ENCODE assay signal across 8 mouse cellular contexts in the genomic region with DNA sequence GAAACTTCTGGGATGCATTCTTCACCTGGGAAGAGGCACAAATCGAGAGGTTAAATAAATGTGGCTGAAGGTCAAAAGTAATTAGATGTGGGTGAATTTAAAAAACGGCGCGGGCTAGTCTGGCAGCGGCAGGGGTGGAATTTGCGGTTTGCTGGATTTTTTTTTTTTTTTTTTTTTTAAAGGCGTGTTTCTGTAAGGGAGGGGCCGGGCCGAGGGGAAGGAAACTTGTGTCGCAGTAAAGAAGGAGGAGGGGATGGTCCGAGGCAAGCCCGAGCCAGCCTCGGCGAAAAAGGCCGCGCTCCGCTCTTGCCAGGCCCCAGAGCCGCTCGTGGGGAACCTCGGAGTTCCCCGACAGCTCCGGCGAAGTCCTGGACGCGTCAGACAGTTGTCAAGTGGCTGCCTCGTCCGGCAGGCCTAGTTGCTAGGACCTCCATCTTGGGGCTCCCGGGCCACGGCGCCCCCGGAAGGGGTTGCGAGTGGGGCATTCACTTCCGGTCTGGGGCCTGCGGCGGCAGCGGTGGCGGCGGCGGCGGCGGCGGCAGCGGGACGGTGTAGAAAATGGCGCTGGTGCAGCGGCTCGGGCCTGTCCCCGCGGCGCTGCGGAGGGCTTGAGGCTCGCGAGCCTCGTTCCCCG. TPM values are rescaled to one million over a fixed set of nuclear protein-coding genes. Genes with fewer than 3 reads are reported as not detected.
DNase-seq lines count a peak whose midpoint lies in the region; ATAC-seq lines count a peak whose summit lies in the region.

A gene (plus strand): TSS at position 221 of the 634 bp plus-strand sequence.

- no peaks in the 10 kb centered on the region for H3K9me3 ChIP-seq in forebrain, embryonic 11.5 days (ENCODE audit: control insufficient read depth, low read length)
- H3K9me3 ChIP-seq in heart, embryonic 16.5 days (replicated peaks; ENCODE audit: control insufficient read depth, low read length): no peaks in the 10 kb centered on the region
- H3K9me3 ChIP-seq in liver, embryonic 15.5 days (replicated peaks): no peaks in the 10 kb centered on the region
- H3K9me3 ChIP-seq in neural tube, embryonic 12.5 days: no peaks in the 10 kb centered on the region

- H3K36me3 ChIP-seq in forebrain, embryonic 11.5 days (ENCODE audit: control insufficient read depth, insufficient read depth, low read length): no peaks in the 10 kb centered on the region; the same call in 1 of the 2 replicates
- H3K36me3 ChIP-seq in heart, embryonic 16.5 days (ENCODE audit: control insufficient read depth, insufficient read depth): peaks cover 4% of the 10 kb centered on the region; the same call in 1 of the 2 replicates
- peaks cover 11% of the 10 kb centered on the region for H3K36me3 ChIP-seq in liver, embryonic 15.5 days (replicated peaks)
- peaks cover 3% of the 10 kb centered on the region; the same call in 1 of the 2 replicates for H3K36me3 ChIP-seq in neural tube, embryonic 12.5 days

- H3K27ac ChIP-seq in forebrain, embryonic 11.5 days (ENCODE audit: low read depth, low read length): peak within 1 kb of the TSS; percentile 92
- peak within 1 kb of the TSS; percentile 94 for H3K27ac ChIP-seq in heart, embryonic 16.5 days (ENCODE audit: low read length)
- H3K27ac ChIP-seq in liver, embryonic 15.5 days (replicated peaks): peak within 1 kb of the TSS; percentile 95
- peak within 1 kb of the TSS; percentile 91 for H3K27ac ChIP-seq in neural tube, embryonic 12.5 days

- peak; percentile 90 to 92 for DNase-seq in CD8-positive naive resting alpha-beta T cell, adult 2 months (ENCODE audit: low read depth in 2 of 2, low spot score in 2 of 2)
- DNase-seq in c-Kit-positive CD71-negative TER-119-negative erythroid progenitor cells, embryonic 14.5 days (ENCODE audit: low read depth): peak; percentile 78
- DNase-seq in forebrain, embryonic 11.5 days (ENCODE audit: low spot score): peak; percentile 96
- DNase-seq in kidney, postnatal 36 days: peak; percentile 93 to 96
- DNase-seq in telencephalon, adult 2 months (ENCODE audit: low read depth, low spot score): peak; percentile 82

- H3K4me3 ChIP-seq in forebrain, embryonic 11.5 days (ENCODE audit: low read depth, low read length): peak within 1 kb of the TSS; percentile 99
- H3K4me3 ChIP-seq in heart, embryonic 16.5 days (ENCODE audit: low read length): peak within 1 kb of the TSS; percentile 95
- H3K4me3 ChIP-seq in liver, embryonic 15.5 days (replicated peaks): peak within 1 kb of the TSS; percentile 100
- H3K4me3 ChIP-seq in neural tube, embryonic 12.5 days: peak within 1 kb of the TSS; percentile 95

- peak within 1 kb of the TSS; percentile 59 for H3K4me2 ChIP-seq in forebrain, embryonic 11.5 days (ENCODE audit: low read depth, low read length, severe bottlenecking)
- H3K4me2 ChIP-seq in heart, embryonic 16.5 days (ENCODE audit: low read depth, low read length): peak within 1 kb of the TSS; percentile 80
- peak within 1 kb of the TSS; percentile 70 for H3K4me2 ChIP-seq in liver, embryonic 15.5 days
- H3K4me2 ChIP-seq in neural tube, embryonic 12.5 days (replicated peaks): peak within 1 kb of the TSS; percentile 62

- peak; percentile 93 for ATAC-seq in forebrain, embryonic 11.5 days (replicated peaks; ENCODE audit: low FRiP score)
- ATAC-seq in heart, embryonic 16.5 days (replicated peaks; ENCODE audit: extremely low read depth, insufficient read depth, low FRiP score): peak; percentile 94
- ATAC-seq in liver, embryonic 15.5 days (ENCODE audit: insufficient read depth): peak; percentile 97
- peak; percentile 95 for ATAC-seq in neural tube, embryonic 12.5 days (ENCODE audit: low FRiP score, low read depth)

- WGBS in forebrain, embryonic 11.5 days: under 1% methylated on average over 54 of the region's 55 CpGs
- WGBS in heart, embryonic 16.5 days: under 1% methylated on average over 42 of the region's 55 CpGs
- under 1% methylated on average over 54 of the region's 55 CpGs for whole genome bisulfite sequencing in liver, embryonic 15.5 days (ENCODE audit: insufficient replicate concordance)
- under 1% methylated on average over 55 of the region's 55 CpGs for WGBS in neural tube, embryonic 12.5 days

- H3K27me3 ChIP-seq in forebrain, embryonic 11.5 days (ENCODE audit: control insufficient read depth, insufficient read depth, low read length): no peaks in the 10 kb centered on the region
- no peaks in the 10 kb centered on the region for H3K27me3 ChIP-seq in heart, embryonic 16.5 days (ENCODE audit: control insufficient read depth, insufficient read depth, low read length)
- H3K27me3 ChIP-seq in liver, embryonic 15.5 days: no peaks in the 10 kb centered on the region
- no peaks in the 10 kb centered on the region for H3K27me3 ChIP-seq in neural tube, embryonic 12.5 days (replicated peaks)

- no peaks in the 10 kb centered on the region; the same call in 1 of the 2 replicates for H3K4me1 ChIP-seq in forebrain, embryonic 11.5 days (replicated peaks; ENCODE audit: control insufficient read depth, insufficient read depth, low read length)
- H3K4me1 ChIP-seq in heart, embryonic 16.5 days (ENCODE audit: control insufficient read depth, insufficient read depth, low read length): peaks cover 28% of the 10 kb centered on the region
- peaks cover 27% of the 10 kb centered on the region for H3K4me1 ChIP-seq in liver, embryonic 15.5 days (replicated peaks)
- H3K4me1 ChIP-seq in neural tube, embryonic 12.5 days: peaks cover 16% of the 10 kb centered on the region; the same call in 1 of the 2 replicates

- peak within 1 kb of the TSS; percentile 98 for H3K9ac ChIP-seq in forebrain, embryonic 11.5 days (ENCODE audit: low read length)
- peak within 1 kb of the TSS; percentile 99 for H3K9ac ChIP-seq in heart, embryonic 16.5 days (ENCODE audit: low read length)
- H3K9ac ChIP-seq in liver, embryonic 15.5 days: peak within 1 kb of the TSS; percentile 98
- H3K9ac ChIP-seq in neural tube, embryonic 12.5 days: peak within 1 kb of the TSS; percentile 97

RNA-seq across cellular contexts. Expression of the gene that starts here (rescaled TPM):
- polyA plus RNA-seq in forebrain, embryonic 11.5 days (2014; fragmentation: Nextera tagmentation; extraction: Ambion mirVana): 51.3 and 53.9 TPM in 2 replicates
- 25.1 and 33.2 TPM in 2 replicates for polyA plus RNA-seq in heart, embryonic 16.5 days (2015; fragmentation: Nextera tagmentation; extraction: Ambion mirVana)
- 8.6 and 9.0 TPM in 2 replicates for polyA plus RNA-seq in liver, embryonic 15.5 days (2015; fragmentation: Nextera tagmentation; extraction: Ambion mirVana)
- polyA plus RNA-seq in neural tube, embryonic 12.5 days (2016; fragmentation: Nextera tagmentation; extraction: Ambion mirVana): 75.3 and 79.0 TPM in 2 replicates

Comparison
In these comparisons a context has a peak if more than half of its experiments do, and no peak if none do; other contexts are left out.
1. Peak in every context shown above with its lines: DNase-seq, ATAC-seq, H3K4me3 ChIP-seq and H3K27ac ChIP-seq.